Mouse (Mus musculus): ENCODE measurements around the gene Stxbp4. TPM values are rescaled to one million over a fixed set of nuclear protein-coding genes. Genes with fewer than 3 reads are reported as not detected.
A peak's percentile ranks its signal among the peaks of the same experiment; 100 is the strongest.

Gene Stxbp4
- polyA plus RNA-seq, 1 experiment from 2014 or later, result 21.4 TPM

GRCm38 (mm10) chr11:90538636-90539263, 99.1 kb downstream of the Stxbp4 start:
- Histone ChIP-seq H3K27ac (no peak overlapping the region), H3K4me3 (no peak overlapping the region), H3K27me3 (replicated peaks) (no peaks in the 10 kb centered on the region), H3K9ac (no peak overlapping the region), H3K36me3 (replicated peaks) (peaks cover 6% of the 10 kb centered on the region; the same call in 1 of the 2 replicates), H3K9me3 (no peaks in the 10 kb centered on the region), H3K4me1 (no peaks in the 10 kb centered on the region), H3K4me2 (no peak overlapping the region)
- WGBS, result 98% methylated on average over 7 of the region's 7 CpGs
- no peak for ATAC-seq (replicated peaks)

DNA sequence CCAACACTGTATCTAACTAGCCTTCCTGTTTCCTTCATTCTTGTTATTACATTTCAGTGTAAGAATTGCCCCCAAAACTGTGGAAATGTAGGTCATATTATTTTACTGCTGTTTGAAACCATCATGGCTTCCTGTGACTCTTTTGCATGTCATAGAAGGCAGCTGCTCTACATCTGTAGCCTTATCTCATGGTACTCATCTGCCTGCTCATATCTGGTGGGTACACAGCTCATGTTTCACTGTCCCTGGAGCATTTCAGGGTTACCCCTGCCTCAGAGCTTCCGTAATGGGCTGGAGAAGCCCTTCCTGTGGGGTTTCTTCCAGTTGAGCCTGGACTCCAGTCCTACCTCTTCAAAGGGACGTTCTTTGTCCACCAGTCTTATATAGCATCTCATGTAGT, 112.6 kb downstream of the Stxbp4 start:
- Histone ChIP-seq H3K36me3 (replicated peaks) (0 out of 2 replicates have a peak, but pooled peaks cover 3% of the 10 kb centered on the region), H3K4me3 (no peak overlapping the region), H3K27ac (no peak overlapping the region), H3K4me1 (peaks cover 12% of the 10 kb centered on the region), H3K9me3 (no peaks in the 10 kb centered on the region), H3K9ac (no peak overlapping the region), H3K27me3 (replicated peaks) (no peaks in the 10 kb centered on the region), H3K4me2 (no peak overlapping the region)
- WGBS, result 91% methylated on average over 2 of the region's 2 CpGs
- no peak for ATAC-seq (replicated peaks)

- H3K27me3 ChIP-seq (replicated peaks), result no peaks in the 10 kb centered on the region
- 0 out of 2 replicates have a peak, but pooled peaks have one; percentile 45 for ATAC-seq (replicated peaks)
- H3K27ac ChIP-seq, result peak overlapping the region; percentile 12; the same call in 1 of the 2 replicates
- 39% methylated on average over 8 of the region's 8 CpGs for WGBS
- peaks cover 12% of the 10 kb centered on the region for H3K4me1 ChIP-seq
- no peak overlapping the region for H3K4me3 ChIP-seq
- H3K36me3 ChIP-seq (replicated peaks), result no peaks in the 10 kb centered on the region
- no peak overlapping the region for H3K9ac ChIP-seq
- H3K4me2 ChIP-seq, result no peak overlapping the region
- H3K9me3 ChIP-seq, result no peaks in the 10 kb centered on the region
Measured at GRCm38 (mm10) chr11:90521040-90521439, 116.8 kb downstream of the Stxbp4 start.

DNA sequence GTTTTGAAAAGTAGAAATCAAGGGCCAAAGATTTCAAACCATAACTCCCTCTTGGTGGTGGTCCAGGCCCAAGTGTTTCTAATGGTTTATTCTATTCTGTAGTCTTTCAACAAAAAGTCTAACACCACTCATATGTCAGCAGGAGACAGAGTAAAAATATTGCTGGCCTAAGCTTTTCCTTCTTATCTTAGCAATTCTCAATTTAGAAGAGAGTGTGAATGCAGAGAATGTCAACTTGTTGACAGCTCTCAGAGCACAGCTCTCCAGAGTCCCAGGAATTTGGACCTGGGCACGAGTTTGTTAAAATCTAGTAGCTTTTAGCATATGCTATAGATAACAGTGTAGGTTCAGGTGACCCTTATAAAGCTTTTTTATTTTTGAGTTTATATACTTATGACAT, 120.1 kb downstream of the Stxbp4 start:
- no peaks in the 10 kb centered on the region for H3K9me3 ChIP-seq
- H3K27me3 ChIP-seq (replicated peaks), result no peaks in the 10 kb centered on the region
- no peak for ATAC-seq (replicated peaks)
- H3K9ac ChIP-seq, result no peak overlapping the region
- no peaks in the 10 kb centered on the region for H3K36me3 ChIP-seq (replicated peaks)
- peaks cover 15% of the 10 kb centered on the region for H3K4me1 ChIP-seq
- no peak overlapping the region for H3K27ac ChIP-seq
- H3K4me2 ChIP-seq, result no peak overlapping the region
- WGBS, result 87% methylated on average over 1 of the region's 1 CpGs
- H3K4me3 ChIP-seq, result no peak overlapping the region

DNA sequence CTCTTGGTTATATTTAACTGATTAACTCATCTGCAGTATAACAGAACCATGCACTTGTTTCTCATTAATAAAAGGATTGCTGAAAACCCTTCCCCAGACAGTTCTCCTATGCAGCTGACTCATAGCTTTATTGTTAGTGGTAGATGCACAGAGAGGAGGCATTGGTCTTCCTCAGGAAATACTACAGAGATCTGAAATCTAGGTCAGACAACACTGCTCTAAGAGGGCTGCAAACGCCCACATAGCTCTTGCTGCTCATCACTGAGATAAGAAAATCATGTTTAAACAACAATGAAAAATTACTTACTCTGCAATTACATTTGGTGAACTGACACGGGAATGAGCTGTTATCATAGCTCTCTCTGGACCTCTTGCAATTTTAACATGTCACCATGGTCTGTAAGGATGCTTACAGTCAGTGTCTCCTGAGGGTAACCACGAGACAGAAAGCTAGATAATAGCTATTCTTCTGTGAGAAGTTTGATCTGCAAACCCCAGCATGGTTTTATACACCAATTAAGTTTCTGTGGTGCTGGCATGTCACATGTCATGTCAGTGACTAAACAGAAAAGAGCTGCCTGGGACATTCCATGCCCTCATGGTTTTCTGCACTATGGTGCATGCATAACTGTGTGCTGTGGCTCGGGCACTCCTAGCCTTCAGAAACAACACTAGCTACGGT, 125.2 kb downstream of the Stxbp4 start:
- H3K36me3 ChIP-seq (replicated peaks), result no peaks in the 10 kb centered on the region
- no peak for ATAC-seq (replicated peaks)
- H3K9me3 ChIP-seq, result no peaks in the 10 kb centered on the region
- WGBS, result 63% methylated on average over 5 of the region's 5 CpGs
- H3K9ac ChIP-seq, result no peak overlapping the region
- H3K27ac ChIP-seq, result no peak overlapping the region
- no peak overlapping the region for H3K4me3 ChIP-seq
- H3K4me1 ChIP-seq, result peaks cover 4% of the 10 kb centered on the region; the same call in 1 of the 2 replicates
- H3K27me3 ChIP-seq (replicated peaks), result no peaks in the 10 kb centered on the region
- no peak overlapping the region for H3K4me2 ChIP-seq

DNA sequence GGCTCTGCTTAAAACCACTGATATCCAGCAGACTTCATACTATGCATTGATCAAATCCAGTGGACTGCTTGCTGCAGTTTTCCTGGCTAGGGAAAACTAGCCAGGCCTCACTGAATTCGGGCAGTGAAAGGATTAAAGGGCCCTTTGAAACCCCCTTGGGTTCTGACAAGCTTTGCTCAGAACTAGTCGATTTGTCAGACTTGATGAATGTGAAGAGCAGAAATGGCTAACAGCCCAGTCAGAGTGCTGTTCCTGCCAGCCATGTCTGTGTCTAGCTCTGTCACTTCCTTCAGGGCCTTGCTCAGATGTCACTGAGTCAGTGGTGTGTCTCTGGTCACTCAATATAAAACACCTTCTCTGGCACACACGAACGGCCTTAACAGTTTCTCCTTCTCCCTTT, 136.0 kb downstream of the Stxbp4 start:
- H3K4me3 ChIP-seq, result no peak overlapping the region
- no peak overlapping the region for H3K4me2 ChIP-seq
- no peaks in the 10 kb centered on the region for H3K36me3 ChIP-seq (replicated peaks)
- H3K27ac ChIP-seq, result no peak overlapping the region
- ATAC-seq (replicated peaks), result no peak
- H3K27me3 ChIP-seq (replicated peaks), result no peaks in the 10 kb centered on the region
- H3K4me1 ChIP-seq, result no peaks in the 10 kb centered on the region
- 62% methylated on average over 4 of the region's 4 CpGs for WGBS
- H3K9ac ChIP-seq, result no peak overlapping the region
- H3K9me3 ChIP-seq, result no peaks in the 10 kb centered on the region

GRCm38 (mm10) chr11:90499918-90500317, 138.0 kb downstream of the Stxbp4 start:
- Histone ChIP-seq H3K9me3 (no peaks in the 10 kb centered on the region), H3K4me1 (no peaks in the 10 kb centered on the region), H3K36me3 (replicated peaks) (no peaks in the 10 kb centered on the region), H3K27ac (no peak overlapping the region), H3K4me3 (no peak overlapping the region), H3K4me2 (no peak overlapping the region), H3K27me3 (replicated peaks) (no peaks in the 10 kb centered on the region), H3K9ac (no peak overlapping the region)
- 92% methylated on average over 6 of the region's 6 CpGs for WGBS
- no peak for ATAC-seq (replicated peaks)

DNA sequence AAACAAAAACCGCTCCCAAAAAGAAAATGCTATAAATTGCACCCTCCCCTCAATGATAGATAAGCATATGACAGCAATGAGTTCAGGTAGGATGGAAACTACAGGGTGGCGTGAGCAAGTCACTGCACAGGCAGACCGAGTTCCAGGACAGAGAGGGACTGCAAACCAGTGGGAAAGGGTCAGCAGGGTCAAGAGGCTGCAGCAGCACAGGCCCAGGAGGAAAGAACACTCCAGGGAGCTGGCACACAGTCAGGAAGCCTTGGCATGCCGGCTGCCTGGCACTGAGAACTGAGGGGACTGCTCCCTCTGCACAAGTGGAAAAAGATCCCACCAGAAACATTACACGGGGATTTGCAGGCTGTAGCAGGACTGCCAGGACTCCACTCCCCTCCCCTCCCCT, 139.4 kb downstream of the Stxbp4 start:
- Histone ChIP-seq H3K4me2 (no peak overlapping the region), H3K27ac (no peak overlapping the region), H3K9me3 (no peaks in the 10 kb centered on the region), H3K4me3 (no peak overlapping the region), H3K27me3 (replicated peaks) (no peaks in the 10 kb centered on the region), H3K9ac (no peak overlapping the region), H3K36me3 (replicated peaks) (no peaks in the 10 kb centered on the region), H3K4me1 (no peaks in the 10 kb centered on the region)
- ATAC-seq (replicated peaks), result no peak
- 68% methylated on average over 4 of the region's 5 CpGs for WGBS

DNA sequence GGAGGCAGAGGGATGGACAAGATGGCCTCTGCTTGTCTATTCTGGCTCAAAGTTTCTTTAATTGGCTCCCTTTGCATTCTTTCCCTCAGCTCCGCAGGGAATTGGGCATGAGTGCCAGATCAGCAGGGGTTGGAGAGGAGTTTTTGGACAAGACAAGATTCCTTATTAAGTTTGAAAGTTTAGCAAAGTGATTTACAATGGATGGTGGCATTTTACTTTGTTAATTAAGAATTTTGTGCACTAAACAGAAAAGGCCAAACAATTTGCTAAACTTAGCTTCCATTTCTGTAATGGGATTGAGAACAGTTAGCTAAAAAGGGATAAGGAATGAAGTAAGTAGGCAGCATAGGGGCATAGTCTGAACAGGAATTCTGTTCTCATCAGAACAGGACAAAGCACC, 142.9 kb downstream of the Stxbp4 start:
- H3K27ac ChIP-seq, result no peak overlapping the region
- 69% methylated on average over 1 of the region's 1 CpGs for WGBS
- H3K4me2 ChIP-seq, result no peak overlapping the region
- no peaks in the 10 kb centered on the region for H3K27me3 ChIP-seq (replicated peaks)
- no peaks in the 10 kb centered on the region for H3K4me1 ChIP-seq
- H3K9ac ChIP-seq, result no peak overlapping the region
- no peaks in the 10 kb centered on the region for H3K9me3 ChIP-seq
- no peaks in the 10 kb centered on the region for H3K36me3 ChIP-seq (replicated peaks)
- no peak overlapping the region for H3K4me3 ChIP-seq
- ATAC-seq (replicated peaks), result no peak

DNA sequence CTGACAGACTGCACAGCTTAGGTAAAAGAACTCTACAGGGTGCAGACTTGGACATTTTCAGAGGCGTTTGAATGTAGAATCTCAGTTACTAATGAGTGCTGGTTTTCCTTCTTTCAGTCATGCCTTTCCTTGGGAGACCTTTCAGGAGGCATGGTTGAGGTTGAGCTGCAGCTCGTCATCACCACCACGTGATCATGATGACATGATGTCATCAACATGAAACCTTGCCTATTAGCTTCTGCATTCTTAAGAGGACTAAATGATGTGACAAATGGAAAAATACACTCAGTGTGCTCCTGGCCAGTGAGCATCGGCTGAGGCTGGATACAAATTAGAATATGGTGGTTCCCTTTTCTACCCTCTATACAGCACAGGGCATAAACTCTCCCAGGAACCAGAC, 145.4 kb downstream of the Stxbp4 start:
- Histone ChIP-seq H3K27ac (no peak overlapping the region), H3K9ac (no peak overlapping the region), H3K4me3 (no peak overlapping the region), H3K4me2 (no peak overlapping the region), H3K27me3 (replicated peaks) (no peaks in the 10 kb centered on the region), H3K9me3 (no peaks in the 10 kb centered on the region), H3K36me3 (replicated peaks) (no peaks in the 10 kb centered on the region), H3K4me1 (no peaks in the 10 kb centered on the region)
- no peak for ATAC-seq (replicated peaks)
- 93% methylated on average over 4 of the region's 4 CpGs for WGBS

- peaks cover 9% of the 10 kb centered on the region for H3K4me1 ChIP-seq
- H3K36me3 ChIP-seq (replicated peaks), result no peaks in the 10 kb centered on the region
- no peak overlapping the region for H3K4me2 ChIP-seq
- H3K9ac ChIP-seq, result no peak overlapping the region
- H3K27ac ChIP-seq, result no peak overlapping the region
- no peaks in the 10 kb centered on the region for H3K9me3 ChIP-seq
- H3K4me3 ChIP-seq, result no peak overlapping the region
- ATAC-seq (replicated peaks), result no peak
- H3K27me3 ChIP-seq (replicated peaks), result no peaks in the 10 kb centered on the region
- WGBS, result 94% methylated on average over 10 of the region's 10 CpGs
Measured at GRCm38 (mm10) chr11:90489166-90489565, 148.7 kb downstream of the Stxbp4 start.

DNA sequence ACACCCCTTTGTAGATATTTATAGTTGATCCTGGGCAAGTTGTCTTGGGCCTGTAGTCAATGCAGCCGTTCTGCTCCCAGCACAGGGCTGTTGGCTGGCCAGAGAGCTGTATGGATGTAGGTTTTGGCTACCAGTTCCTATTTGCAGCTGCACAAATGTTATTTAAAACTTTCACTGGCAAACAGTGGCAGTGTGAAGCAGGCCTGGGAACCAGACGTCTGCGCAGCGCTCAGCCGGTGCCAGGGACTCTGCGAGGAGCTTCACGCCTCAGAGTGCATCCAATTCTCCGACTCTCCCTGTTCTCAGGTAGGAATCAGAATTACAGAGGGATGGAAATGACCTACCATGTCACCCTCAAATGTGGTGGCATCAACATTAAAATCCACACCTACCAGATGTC, 150.2 kb downstream of the Stxbp4 start:
- Histone ChIP-seq H3K4me1 (peaks cover 9% of the 10 kb centered on the region), H3K27me3 (replicated peaks) (no peaks in the 10 kb centered on the region), H3K27ac (no peak overlapping the region), H3K36me3 (replicated peaks) (no peaks in the 10 kb centered on the region), H3K4me3 (no peak overlapping the region), H3K4me2 (no peak overlapping the region), H3K9ac (no peak overlapping the region), H3K9me3 (no peaks in the 10 kb centered on the region)
- 96% methylated on average over 8 of the region's 8 CpGs for WGBS
- no peak for ATAC-seq (replicated peaks)
